Mouse (Mus musculus) MEL (cell line): ENCODE data around the gene Gadd45g. TPM values are rescaled to one million over a fixed set of nuclear protein-coding genes. Genes with fewer than 3 reads are reported as not detected.

Experiments
- DNase-seq: peaks from one replicate; pipeline ENCODE4 v3.0.0; 2011; ENCODE audit warnings: low read depth, low spot score
- H3K27ac ChIP-seq: 2 replicates; pipeline ENCODE4 v1.5.1; 2012; ENCODE audit warnings: low read depth, mild to moderate bottlenecking, control low read depth, low read length, moderate library complexity; ENCODE audit not compliant: control insufficient read depth
- H3K27me3 ChIP-seq, 2 experiments: fragments of 150-350 bp in 1 of 2; sonication (generic) in 1 of 2; 2 replicates each; pipeline ENCODE4 v1.6.1; 2012; ENCODE audit warnings: low read length in 2 of 2, mild to moderate bottlenecking in 2 of 2, improper control_type of control experiment in 1 of 2, moderate library complexity in 1 of 2; ENCODE audit not compliant: insufficient read depth in 2 of 2, control insufficient read depth in 1 of 2
- H3K36me3 ChIP-seq, 2 experiments: 2 replicates each; pipeline ENCODE4 v1.6.1; 2012 to 2014; ENCODE audit warnings: low read length in 2 of 2, improper control_type of control experiment in 1 of 2, inconsistent platforms in 1 of 2, mild to moderate bottlenecking in 1 of 2; ENCODE audit not compliant: insufficient read depth in 2 of 2, control insufficient read depth in 1 of 2
- H3K4me1 ChIP-seq, 2 experiments: fragments of 150-350 bp in 1 of 2; sonication (generic) in 1 of 2; 2 replicates each; pipeline ENCODE4 v1.6.1; 2012; ENCODE audit warnings: low read length in 2 of 2, improper control_type of control experiment in 1 of 2, mild to moderate bottlenecking in 1 of 2; ENCODE audit not compliant: insufficient read depth in 2 of 2, control insufficient read depth in 1 of 2
- H3K4me3 ChIP-seq, 2 experiments: fragments of 150-350 bp in 1 of 2; sonication (generic) in 1 of 2; 2 replicates each; pipeline ENCODE4 v1.5.1; 2012; ENCODE audit warnings: low read depth in 2 of 2, low read length in 2 of 2, mild to moderate bottlenecking in 2 of 2, moderate library complexity in 2 of 2, control low read depth in 1 of 2, improper control_type of control experiment in 1 of 2; ENCODE audit not compliant: control insufficient read depth in 1 of 2, insufficient read depth in 1 of 2
- H3K79me2 ChIP-seq: 2 replicates; pipeline ENCODE4 v1.6.1; 2012; ENCODE audit warnings: mild to moderate bottlenecking, low read length, moderate library complexity; ENCODE audit not compliant: control insufficient read depth, poor library complexity, insufficient read depth
- H3K9ac ChIP-seq: 2 replicates; pipeline ENCODE4 v1.6.1; 2012; ENCODE audit warnings: low read depth, mild to moderate bottlenecking, control low read depth, low read length, moderate library complexity; ENCODE audit not compliant: control insufficient read depth, poor library complexity, severe bottlenecking
- H3K9me3 ChIP-seq: fragments of 150-350 bp; sonication (generic); replicated peaks from 2 replicates; pipeline ENCODE4 v1.6.1; 2012; ENCODE audit warnings: mild to moderate bottlenecking, low read length, improper control_type of control experiment, moderate library complexity; ENCODE audit not compliant: insufficient read depth
- BHLHE40 ChIP-seq: IDR thresholded peaks from 2 replicates; pipeline ENCODE4 v1.6.1; 2012; ENCODE audit warnings: low read depth, mild to moderate bottlenecking, inconsistent platforms, low read length, improper control_type of control experiment, borderline replicate concordance
- EP300 ChIP-seq, 2 experiments: IDR thresholded peaks; 2 replicates each; pipeline ENCODE4 v1.6.1; 2011; ENCODE audit warnings: improper control_type of control experiment in 2 of 2, low read length in 2 of 2, low read depth in 1 of 2, mild to moderate bottlenecking in 1 of 2
- ETS1 ChIP-seq: IDR thresholded peaks from 2 replicates; pipeline ENCODE4 v1.6.1; 2012; ENCODE audit warnings: low read depth, mild to moderate bottlenecking, inconsistent platforms, low read length, improper control_type of control experiment, moderate library complexity
- GABPA ChIP-seq: IDR thresholded peaks from 2 replicates; pipeline ENCODE4 v1.6.1; 2012; ENCODE audit warnings: low read depth, mild to moderate bottlenecking, inconsistent platforms, low read length, improper control_type of control experiment, moderate library complexity
- GATA1 ChIP-seq: IDR thresholded peaks from 2 replicates; pipeline ENCODE4 v1.6.1; 2011; ENCODE audit warnings: low read depth, low read length, improper control_type of control experiment
- HCFC1 ChIP-seq: IDR thresholded peaks from 2 replicates; pipeline ENCODE4 v1.6.1; 2012; ENCODE audit warnings: low read depth, mild to moderate bottlenecking, inconsistent platforms, low read length, improper control_type of control experiment, moderate library complexity
- JUND ChIP-seq: IDR thresholded peaks from 2 replicates; pipeline ENCODE4 v1.6.1; 2011; ENCODE audit warnings: low read depth, mild to moderate bottlenecking, improper control_type of control experiment, low read length
- MAFK ChIP-seq: IDR thresholded peaks from 2 replicates; pipeline ENCODE4 v1.6.1; 2011; ENCODE audit warnings: low read depth, mild to moderate bottlenecking, low read length, improper control_type of control experiment, borderline replicate concordance
- MAX ChIP-seq: IDR thresholded peaks from 2 replicates; pipeline ENCODE4 v1.6.1; 2011; ENCODE audit warnings: low read length, improper control_type of control experiment
- MAZ ChIP-seq: IDR thresholded peaks from 2 replicates; pipeline ENCODE4 v1.6.1; 2012; ENCODE audit warnings: low read depth, mild to moderate bottlenecking, inconsistent platforms, low read length, improper control_type of control experiment
- MEF2A ChIP-seq: IDR thresholded peaks from 2 replicates; pipeline ENCODE4 v1.6.1; 2014; ENCODE audit warnings: low read depth, mild to moderate bottlenecking, inconsistent platforms, low read length, improper control_type of control experiment; ENCODE audit not compliant: poor library complexity, insufficient replicate concordance, severe bottlenecking; ENCODE audit errors: extremely low read depth
- MXI1 ChIP-seq: IDR thresholded peaks from 2 replicates; pipeline ENCODE4 v1.6.1; 2011; ENCODE audit warnings: mild to moderate bottlenecking, low read depth, low read length, improper control_type of control experiment
- MYC ChIP-seq: IDR thresholded peaks from 2 replicates; pipeline ENCODE4 v1.6.1; 2011; ENCODE audit warnings: low read depth, mild to moderate bottlenecking, low read length, improper control_type of control experiment, moderate library complexity
- POLR2AphosphoS2 ChIP-seq: IDR thresholded peaks from 2 replicates; pipeline ENCODE4 v1.6.1; 2011; ENCODE audit warnings: low read length, improper control_type of control experiment
- SMC3 ChIP-seq: IDR thresholded peaks from 2 replicates; pipeline ENCODE4 v1.6.1; 2011; ENCODE audit warnings: low read depth, low read length, improper control_type of control experiment
- TBP ChIP-seq: IDR thresholded peaks from 2 replicates; pipeline ENCODE4 v1.8.0; 2011; ENCODE audit warnings: low read depth, low read length, improper control_type of control experiment
- TCF12 ChIP-seq: IDR thresholded peaks from 2 replicates; pipeline ENCODE4 v1.6.1; 2014; ENCODE audit warnings: low read depth, mild to moderate bottlenecking, inconsistent platforms, low read length, improper control_type of control experiment, moderate library complexity
- USF2 ChIP-seq, 2 experiments: IDR thresholded peaks; 2 replicates each; pipeline ENCODE4 v1.6.1; 2011 to 2012; ENCODE audit warnings: improper control_type of control experiment in 2 of 2, low read length in 2 of 2, borderline replicate concordance in 1 of 2, inconsistent platforms in 1 of 2, low read depth in 1 of 2, mild to moderate bottlenecking in 1 of 2; ENCODE audit not compliant: insufficient read depth in 1 of 2
- ZC3H11A ChIP-seq: IDR thresholded peaks from 2 replicates; pipeline ENCODE4 v1.6.1; 2012; ENCODE audit warnings: low read depth, mild to moderate bottlenecking, inconsistent platforms, low read length, improper control_type of control experiment
- ZKSCAN1 ChIP-seq: IDR thresholded peaks from 2 replicates; pipeline ENCODE4 v1.6.1; 2012; ENCODE audit warnings: low read depth, mild to moderate bottlenecking, inconsistent platforms, low read length, improper control_type of control experiment, moderate library complexity
- ZMIZ1 ChIP-seq: IDR thresholded peaks from 2 replicates; pipeline ENCODE4 v1.6.1; 2012; ENCODE audit warnings: low read depth, mild to moderate bottlenecking, inconsistent platforms, low read length, improper control_type of control experiment, moderate library complexity
- polyA plus RNA-seq, 2 experiments: library from polyadenylated mRNA; stranded (reverse) in 1 of 2; unstranded in 1 of 2; fragments of >175 nt in 1 of 2; fragments of >200 nt in 1 of 2; gene quantifications; 2 replicates each; pipeline versions ENCODE4 v1.2.1 to v1.2.4; 2012; ENCODE audit warnings: low replicate concordance in 2 of 2, low read depth in 1 of 2; ENCODE audit not compliant: insufficient read length in 2 of 2, insufficient read depth in 1 of 2, missing spikeins in 1 of 2
- total RNA-seq: library from RNA; depleted of rRNA; stranded (reverse); fragments of 300-350 nt; gene quantifications from 2 replicates; pipeline ENCODE4 v1.2.3, GENCODE M21; 2012

Gene Gadd45g
- total and polyA plus RNA-seq, 3 experiments, result 7.2 to 11.0 TPM; not detected in 1

- TF ChIP-seq SMC3 (no peak), MXI1 (peak; percentile 97), MAZ (no peak), BHLHE40 (peak; percentile 99)
- TF ChIP-seq, all 39 proteins: peak for 23
These were observed at the start of gene Gadd45g (continued) for GRCm38 (mm10) chr13:51846301-51846867.

- H3K4me1 ChIP-seq, result peaks cover 14 to 25% of the 10 kb centered on the region in 2 experiments
- peaks cover under 1% of the 10 kb centered on the region; the same call in 1 of the 2 replicates for H3K79me2 ChIP-seq
- no peak for TF ChIP-seq HCFC1
- TF ChIP-seq GABPA, result no peak
- no peak for TF ChIP-seq MXI1
- TF ChIP-seq TCF12, result no peak
- H3K27ac ChIP-seq, result peak overlapping the region; percentile 7; the same call in 1 of the 2 replicates
- H3K9ac ChIP-seq, result no peak overlapping the region
- peaks cover 0 to 13% of the 10 kb centered on the region in 2 experiments; a peak in 2 of 4 replicates for H3K36me3 ChIP-seq
- no peak overlapping the region for H3K4me3 ChIP-seq
- no peaks in the 10 kb centered on the region for H3K27me3 ChIP-seq
- no peaks in the 10 kb centered on the region for H3K9me3 ChIP-seq
- peak; percentile 34 for DNase-seq
These were observed 48.4 kb upstream of the Gadd45g start for GRCm38 (mm10) chr13:51797899-51798746.

GRCm38 (mm10) chr13:51799735-51800522, 46.5 kb upstream of the Gadd45g start:
- no peak overlapping the region for H3K4me3 ChIP-seq
- H3K79me2 ChIP-seq, result no peaks in the 10 kb centered on the region
- H3K9ac ChIP-seq, result peak overlapping the region; percentile 38
- no peaks in the 10 kb centered on the region for H3K27me3 ChIP-seq
- H3K36me3 ChIP-seq, result peaks cover 0 to 13% of the 10 kb centered on the region in 2 experiments; a peak in 2 of 4 replicates
- peak overlapping the region; percentile 63 for H3K27ac ChIP-seq
- peak; percentile 30 for DNase-seq
- H3K4me1 ChIP-seq, result peaks cover 14 to 25% of the 10 kb centered on the region in 2 experiments
- no peaks in the 10 kb centered on the region for H3K9me3 ChIP-seq
- no peak for TF ChIP-seq ZKSCAN1
- no peak for TF ChIP-seq GABPA
- TF ChIP-seq ZC3H11A, result no peak
- no peak for TF ChIP-seq BHLHE40
- no peak for TF ChIP-seq MAZ
- TF ChIP-seq EP300 (IDR thresholded peaks at IDR 0.05; ENCODE audit: low read depth in 1 of 2, low read length in 2 of 2), result peak; percentile 30 to 54; a peak in 3 of 4 replicates
- TF ChIP-seq MAX, result peak; percentile 55; the same call in 1 of the 2 replicates
- TF ChIP-seq POLR2AphosphoS2, result no peak
- no peak for TF ChIP-seq GATA1
- peak; percentile 45; the same call in 1 of the 2 replicates for TF ChIP-seq TCF12
- no peak for TF ChIP-seq USF2 (IDR thresholded peaks at IDR 0.05; ENCODE audit: borderline replicate concordance in 1 of 2, insufficient read depth in 1 of 2, low read depth in 1 of 2, low read length in 2 of 2)
- no peak for TF ChIP-seq JUND
- TF ChIP-seq MYC, result 0 out of 2 replicates have a peak, but pooled peaks have one; percentile 31
- TF ChIP-seq ZMIZ1, result no peak
- peak; percentile 63; the same call in 1 of the 2 replicates for TF ChIP-seq MXI1
- peak; percentile 39; the same call in 1 of the 2 replicates for TF ChIP-seq ETS1
- no peak for TF ChIP-seq TBP
- TF ChIP-seq MAFK, result no peak
- TF ChIP-seq MEF2A, result no peak
